In genomic region chr7:131371880-131372651, GRCm38 (mm10) we compare ENCODE assay signal across 7 mouse cellular contexts. TPM values are rescaled to one million over a fixed set of nuclear protein-coding genes. Genes with fewer than 3 reads are reported as not detected.
DNase-seq lines count a peak whose midpoint lies in the region; ATAC-seq and TF ChIP-seq lines count a peak whose summit lies in the region.

No protein-coding gene starts in this region.

- WGBS in neural tube, embryonic 11.5 days, result 73% methylated on average over 9 of the region's 9 CpGs
- 73% methylated on average over 9 of the region's 9 CpGs for WGBS in intestine, embryonic 14.5 days

- H3K9ac ChIP-seq in neural tube, embryonic 11.5 days (ENCODE audit: low read length), result peak overlapping the region; percentile 77
- peak overlapping the region; percentile 80 for H3K9ac ChIP-seq in intestine, embryonic 14.5 days (ENCODE audit: low read length)

- peaks cover 5% of the 10 kb centered on the region; the same call in 1 of the 2 replicates for H3K4me1 ChIP-seq in neural tube, embryonic 11.5 days (ENCODE audit: control insufficient read depth, insufficient read depth, low read length)
- peaks cover 5% of the 10 kb centered on the region for H3K4me1 ChIP-seq in intestine, embryonic 14.5 days (replicated peaks; ENCODE audit: control insufficient read depth, insufficient read depth, low read length)

- peak overlapping the region; percentile 85 for H3ac ChIP-seq in myocyte (ENCODE audit: control insufficient read depth, insufficient read length)

- no peaks in the 10 kb centered on the region for H3K27me3 ChIP-seq in neural tube, embryonic 11.5 days (ENCODE audit: control insufficient read depth, insufficient read depth, low read length)
- no peaks in the 10 kb centered on the region for H3K27me3 ChIP-seq in intestine, embryonic 14.5 days (replicated peaks; ENCODE audit: control insufficient read depth, insufficient read depth, low read length)
- no peaks in the 10 kb centered on the region for H3K27me3 ChIP-seq in myocyte (ENCODE audit: control insufficient read depth, insufficient read depth, insufficient read length)

- no peak for TF ChIP-seq POLR2A in myocyte (IDR thresholded peaks at IDR 0.05; ENCODE audit: insufficient read length, low read depth)

- H3K36me3 ChIP-seq in neural tube, embryonic 11.5 days (ENCODE audit: control insufficient read depth, insufficient read depth, low read length), result no peaks in the 10 kb centered on the region
- peaks cover 12% of the 10 kb centered on the region; the same call in 1 of the 2 replicates for H3K36me3 ChIP-seq in intestine, embryonic 14.5 days (ENCODE audit: control insufficient read depth, insufficient read depth, low read length)
- no peaks in the 10 kb centered on the region for H3K36me3 ChIP-seq in myocyte (ENCODE audit: control insufficient read depth, insufficient read depth)

- H3K4me3 ChIP-seq in neural tube, embryonic 11.5 days (ENCODE audit: low read depth, low read length), result peak overlapping the region; percentile 53
- peak overlapping the region; percentile 73 for H3K4me3 ChIP-seq in intestine, embryonic 14.5 days (ENCODE audit: low read depth, low read length)
- peak overlapping the region; percentile 37 for H3K4me3 ChIP-seq in myocyte

- peak overlapping the region; percentile 68 for H3K4me2 ChIP-seq in neural tube, embryonic 11.5 days (ENCODE audit: low read depth)
- peak overlapping the region; percentile 65 for H3K4me2 ChIP-seq in intestine, embryonic 14.5 days (ENCODE audit: low read length)
- H3K4me2 ChIP-seq in myocyte (ENCODE audit: low read depth), result peak overlapping the region; percentile 89

- DNase-seq in neural tube, embryonic 11.5 days (ENCODE audit: low spot score), result peak; percentile 14
- DNase-seq in neural tube, embryonic 10.5 days (ENCODE audit: extremely low spot score, low spot score), result no peak
- peak; percentile 30 for DNase-seq in embryo, embryonic 10.5 days (ENCODE audit: low spot score)
- no peak for DNase-seq in intestine, embryonic 14.5 days (ENCODE audit: low spot score)
- DNase-seq in left cerebral cortex, adult 18-20 months (ENCODE audit: low spot score in 2 of 2), result no peak
- DNase-seq in layer of hippocampus, postnatal 10 days (ENCODE audit: low spot score in 2 of 2), result no peak

- H3K27ac ChIP-seq in neural tube, embryonic 11.5 days (ENCODE audit: low read depth, low read length), result no peak overlapping the region
- peak overlapping the region; percentile 96 for H3K27ac ChIP-seq in intestine, embryonic 14.5 days (ENCODE audit: low read depth)

- peaks cover 6% of the 10 kb centered on the region for H3K79me2 ChIP-seq in myocyte (ENCODE audit: control insufficient read depth, insufficient read depth)

- ATAC-seq in neural tube, embryonic 11.5 days (ENCODE audit: insufficient read depth, low FRiP score, low TSS enrichment), result no peak
- ATAC-seq in intestine, embryonic 14.5 days (replicated peaks; ENCODE audit: low FRiP score, low TSS enrichment, low read depth), result no peak

- H3K9me3 ChIP-seq in neural tube, embryonic 11.5 days (ENCODE audit: control insufficient read depth, low read length), result no peaks in the 10 kb centered on the region
- no peaks in the 10 kb centered on the region for H3K9me3 ChIP-seq in intestine, embryonic 14.5 days (ENCODE audit: control insufficient read depth, low read length)

TF ChIP-seq in myocyte, 11 proteins besides CTCF, POLR2A, EP300 and RAD21:
- TF ChIP-seq CEBPB (IDR thresholded peaks at IDR 0.05; ENCODE audit: insufficient read depth, poor library complexity, severe bottlenecking) (no peak), POLR2AphosphoS2 (IDR thresholded peaks at IDR 0.05; ENCODE audit: insufficient read length, low read depth) (no peak), MYOG (IDR thresholded peaks at IDR 0.05; ENCODE audit: control insufficient read depth in 1 of 3, insufficient read depth in 1 of 3, insufficient read length in 2 of 3, low read depth in 2 of 3) (no peak), REST (IDR thresholded peaks at IDR 0.05; ENCODE audit: insufficient read depth, insufficient read length) (no peak), MAX (IDR thresholded peaks at IDR 0.05; ENCODE audit: low read depth) (no peak), TCF3 (IDR thresholded peaks at IDR 0.05; ENCODE audit: insufficient read length, low read depth) (no peak), SRF (IDR thresholded peaks at IDR 0.05; ENCODE audit: control insufficient read depth, insufficient read length, low read depth) (no peak), MYOD1 (IDR thresholded peaks at IDR 0.05; ENCODE audit: control insufficient read depth in 1 of 3, insufficient read length in 2 of 3, low read depth in 2 of 3) (no peak), TCF12 (IDR thresholded peaks at IDR 0.05; ENCODE audit: insufficient read depth, poor library complexity, severe bottlenecking) (no peak)
TF ChIP-seq in myocyte: peak in this region for 0.

RNA-seq across cellular contexts. Expression of gene Pstk, which starts 1.1 kb away (rescaled TPM):
- polyA plus RNA-seq in neural tube, embryonic 11.5 days (2014; fragmentation: Nextera tagmentation; extraction: Ambion mirVana), result 48.6 and 53.9 TPM in 2 replicates
- 73.9 and 75.9 TPM in 2 replicates for polyA plus RNA-seq in intestine, embryonic 14.5 days (2014; fragmentation: Nextera tagmentation; extraction: Ambion mirVana)
- polyA plus RNA-seq in myocyte (2012; fragmentation: generic; extraction: Trizol), result 19.6 TPM
- 10 to 100 TPM; 45.6 to 57.6 TPM for total RNA-seq in left cerebral cortex, adult 18-20 months (2021)
- total RNA-seq in layer of hippocampus, postnatal 10 days (2021), result 10 to 100 TPM; 30.7 to 42.4 TPM

RNA-seq across cellular contexts. Expression of gene 2310057M21Rik, which starts 9.5 kb away (rescaled TPM):
- 25.6 and 28.7 TPM in 2 replicates for polyA plus RNA-seq in neural tube, embryonic 11.5 days (2014; fragmentation: Nextera tagmentation; extraction: Ambion mirVana)
- 23.8 and 25.0 TPM in 2 replicates for polyA plus RNA-seq in intestine, embryonic 14.5 days (2014; fragmentation: Nextera tagmentation; extraction: Ambion mirVana)
- polyA plus RNA-seq in myocyte (2012; fragmentation: generic; extraction: Trizol), result 9.7 TPM
- total RNA-seq in left cerebral cortex, adult 18-20 months (2021), result 10 to 100 TPM; 29.0 to 29.1 TPM
- 10 to 100 TPM; 31.2 to 33.1 TPM for total RNA-seq in layer of hippocampus, postnatal 10 days (2021)

RNA-seq across cellular contexts. Expression of gene Ikzf5, which starts 38.3 kb away (rescaled TPM):
- 30.0 and 33.9 TPM in 2 replicates for polyA plus RNA-seq in neural tube, embryonic 11.5 days (2014; fragmentation: Nextera tagmentation; extraction: Ambion mirVana)
- 15.7 and 19.4 TPM in 2 replicates for polyA plus RNA-seq in intestine, embryonic 14.5 days (2014; fragmentation: Nextera tagmentation; extraction: Ambion mirVana)
- polyA plus RNA-seq in myocyte (2012; fragmentation: generic; extraction: Trizol), result 4.3 TPM
- 10 to 100 TPM; 43.5 to 49.9 TPM for total RNA-seq in left cerebral cortex, adult 18-20 months (2021)
- 10 to 100 TPM; 50.8 to 54.8 TPM for total RNA-seq in layer of hippocampus, postnatal 10 days (2021)

RNA-seq across cellular contexts. Expression of gene Acadsb, which starts 38.3 kb away (rescaled TPM):
- 78.5 and 83.0 TPM in 2 replicates for polyA plus RNA-seq in neural tube, embryonic 11.5 days (2014; fragmentation: Nextera tagmentation; extraction: Ambion mirVana)
- 67.8 and 91.1 TPM in 2 replicates for polyA plus RNA-seq in intestine, embryonic 14.5 days (2014; fragmentation: Nextera tagmentation; extraction: Ambion mirVana)
- polyA plus RNA-seq in myocyte (2012; fragmentation: generic; extraction: Trizol), result 14.7 TPM
- total RNA-seq in left cerebral cortex, adult 18-20 months (2021), result 10 to 100 TPM; 93.3 to 99.4 TPM
- total RNA-seq in layer of hippocampus, postnatal 10 days (2021), result 10 to 100 TPM; 68.8 to 71.2 TPM

RNA-seq across cellular contexts. Expression of gene Fam24a, which starts 38.4 kb away (rescaled TPM):
- not detected in 2 replicates for polyA plus RNA-seq in neural tube, embryonic 11.5 days (2014; fragmentation: Nextera tagmentation; extraction: Ambion mirVana)
- polyA plus RNA-seq in intestine, embryonic 14.5 days (2014; fragmentation: Nextera tagmentation; extraction: Ambion mirVana), result not detected in 2 replicates
- polyA plus RNA-seq in myocyte (2012; fragmentation: generic; extraction: Trizol), result not detected
- total RNA-seq in left cerebral cortex, adult 18-20 months (2021), result not detected
- total RNA-seq in layer of hippocampus, postnatal 10 days (2021), result not detected

Comparison
In these comparisons a context has a peak if more than half of its experiments do, and no peak if none do; other contexts are left out.
1. DNase-seq: peak in neural tube, embryonic 11.5 days (single experiment) and embryo, embryonic 10.5 days (single experiment); none in neural tube, embryonic 10.5 days (single experiment), intestine, embryonic 14.5 days (single experiment), left cerebral cortex, adult 18-20 months (0 of 2) and layer of hippocampus, postnatal 10 days (0 of 2).
2. Peak in every context shown above with its lines, with median percentiles within 50 percentile points of each other: H3K4me2 ChIP-seq and H3K4me3 ChIP-seq.